Mouse (Mus musculus) layer of hippocampus, adult 9-11 months (tissue): ENCODE data around the gene 1700067P10Rik.
A peak's percentile ranks its signal among the peaks of the same experiment; 100 is the strongest.

Source experiments
- DNase-seq: peaks from one replicate; pipeline ENCODE4 v3.0.0; 2022

The 1700067P10Rik gene

DNA sequence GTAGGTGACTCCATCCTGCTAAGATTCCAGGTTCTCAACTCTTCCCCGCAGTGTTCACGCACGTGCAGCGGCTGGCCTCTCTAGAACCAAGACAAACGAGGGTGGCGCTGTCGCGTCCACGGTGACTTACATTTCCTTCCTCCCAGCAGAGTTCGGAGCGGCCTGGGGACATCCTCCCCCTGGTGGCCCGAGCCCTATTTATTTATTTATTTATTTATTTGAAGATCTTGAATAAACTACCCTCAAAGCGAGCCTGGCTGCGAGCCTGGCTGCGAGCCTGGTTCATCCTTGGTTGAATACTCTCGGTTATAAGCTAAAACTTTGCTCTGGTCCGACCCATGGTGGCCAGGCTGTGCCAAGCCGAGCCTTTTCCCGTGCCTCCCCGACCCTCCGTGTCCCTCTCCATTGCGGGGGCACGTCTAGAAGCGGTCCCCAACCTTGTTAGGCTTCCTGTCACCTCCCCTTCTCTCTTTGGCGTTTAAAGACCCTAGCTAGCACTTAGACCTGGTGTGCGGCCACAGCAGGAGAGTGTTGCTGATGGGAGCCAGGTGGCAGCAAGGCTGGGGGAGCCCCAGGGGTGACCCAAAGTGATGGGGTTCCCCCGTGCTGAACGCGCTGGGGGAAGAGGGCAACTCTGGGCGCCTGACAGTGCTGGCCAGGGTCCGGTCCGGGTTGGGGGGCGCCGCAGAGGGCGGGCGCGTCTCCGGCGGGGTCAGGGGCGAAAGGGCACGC lies 8.1 kb downstream of the 1700067P10Rik start:
- DNase-seq: no peak

DNA sequence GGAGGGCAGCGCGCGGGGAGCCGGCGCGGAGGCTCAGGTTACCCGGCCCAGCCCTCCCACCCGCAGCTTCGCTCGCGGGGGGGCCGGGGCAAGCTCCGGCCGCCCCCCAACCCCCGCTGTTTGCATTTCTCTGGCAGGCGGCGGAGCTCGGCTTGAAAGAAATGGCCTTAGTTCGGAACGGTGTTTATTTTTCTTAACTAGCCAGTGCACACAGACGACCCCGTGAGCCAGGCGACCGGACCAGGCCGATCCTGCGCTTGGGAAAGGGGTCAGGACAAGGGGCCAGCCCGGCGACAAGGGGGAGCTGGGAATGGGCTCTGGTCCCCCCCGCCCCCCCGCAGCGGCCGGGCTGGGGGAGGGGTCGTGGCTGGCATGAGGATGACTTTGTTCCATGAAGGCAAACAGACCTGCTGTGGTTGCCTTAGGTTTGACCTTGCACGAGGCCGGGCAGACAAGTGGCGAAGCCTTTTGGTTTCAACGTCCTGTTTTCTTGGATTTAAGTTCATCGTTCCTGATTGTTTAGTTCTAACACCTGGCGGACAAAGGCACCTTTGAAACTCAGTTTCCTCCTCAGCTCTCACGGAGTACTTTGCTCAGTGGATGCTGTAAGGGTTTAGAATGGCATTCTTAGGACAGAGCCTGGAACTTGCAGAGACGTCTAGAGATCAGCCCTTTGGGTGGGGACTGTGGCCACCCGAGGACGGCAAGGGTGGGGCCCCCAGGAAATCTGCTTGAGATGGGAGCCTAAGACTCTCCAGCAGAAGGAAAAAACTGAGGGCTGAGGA lies 8.8 kb downstream of the 1700067P10Rik start:
- no peak for DNase-seq

- DNase-seq: no peak
These were observed 9.4 kb downstream of the 1700067P10Rik start for GRCm38 (mm10) chr17:48098528-48098890.

- no peak for DNase-seq
These were observed 10.2 kb downstream of the 1700067P10Rik start for GRCm38 (mm10) chr17:48099312-48099711.

- peak; percentile 81 for DNase-seq
These were observed 11.6 kb downstream of the 1700067P10Rik start for GRCm38 (mm10) chr17:48100441-48101417.

DNA sequence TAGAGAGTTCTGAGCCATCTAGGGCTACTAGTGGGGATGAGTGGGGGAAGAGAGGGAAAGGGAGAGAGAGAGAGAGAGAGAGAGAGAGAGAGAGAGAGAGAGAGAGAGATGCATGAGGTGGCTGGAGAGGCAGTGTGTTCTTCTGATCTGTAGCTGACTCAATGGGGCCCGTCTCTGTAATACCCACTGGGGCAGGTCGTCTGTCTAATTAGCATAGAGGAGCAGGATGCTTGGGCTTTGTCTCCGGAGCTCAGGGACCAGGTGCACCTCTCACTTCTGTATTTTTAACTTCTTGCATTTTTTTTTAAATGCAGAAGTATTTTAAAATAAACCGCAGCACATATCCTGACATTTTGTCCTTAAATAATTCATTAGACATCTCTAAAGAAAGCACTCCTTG lies 18.2 kb downstream of the 1700067P10Rik start:
- no peak for DNase-seq

DNA sequence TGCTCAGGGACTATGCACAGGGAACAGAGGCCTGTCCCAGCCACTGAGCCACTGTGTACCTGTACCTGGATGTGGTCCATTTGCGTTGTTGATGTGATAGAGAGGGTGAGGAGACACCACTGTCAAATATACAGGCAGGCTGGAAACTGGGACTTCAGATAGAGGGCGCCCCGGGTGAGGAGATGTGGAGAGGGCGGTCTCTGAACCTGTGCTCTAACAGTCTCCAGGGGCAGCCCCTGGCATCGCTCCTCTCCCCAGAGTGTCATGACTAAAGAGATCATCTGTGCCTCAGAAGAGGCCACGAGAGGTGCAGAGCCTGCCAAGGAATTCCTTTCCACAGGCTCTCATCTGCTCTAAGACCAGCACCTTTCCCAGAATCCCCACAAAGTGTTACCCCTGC lies 18.7 kb downstream of the 1700067P10Rik start:
- DNase-seq: no peak

- DNase-seq: no peak
These were observed 19.4 kb downstream of the 1700067P10Rik start for GRCm38 (mm10) chr17:48108520-48108919.

DNA sequence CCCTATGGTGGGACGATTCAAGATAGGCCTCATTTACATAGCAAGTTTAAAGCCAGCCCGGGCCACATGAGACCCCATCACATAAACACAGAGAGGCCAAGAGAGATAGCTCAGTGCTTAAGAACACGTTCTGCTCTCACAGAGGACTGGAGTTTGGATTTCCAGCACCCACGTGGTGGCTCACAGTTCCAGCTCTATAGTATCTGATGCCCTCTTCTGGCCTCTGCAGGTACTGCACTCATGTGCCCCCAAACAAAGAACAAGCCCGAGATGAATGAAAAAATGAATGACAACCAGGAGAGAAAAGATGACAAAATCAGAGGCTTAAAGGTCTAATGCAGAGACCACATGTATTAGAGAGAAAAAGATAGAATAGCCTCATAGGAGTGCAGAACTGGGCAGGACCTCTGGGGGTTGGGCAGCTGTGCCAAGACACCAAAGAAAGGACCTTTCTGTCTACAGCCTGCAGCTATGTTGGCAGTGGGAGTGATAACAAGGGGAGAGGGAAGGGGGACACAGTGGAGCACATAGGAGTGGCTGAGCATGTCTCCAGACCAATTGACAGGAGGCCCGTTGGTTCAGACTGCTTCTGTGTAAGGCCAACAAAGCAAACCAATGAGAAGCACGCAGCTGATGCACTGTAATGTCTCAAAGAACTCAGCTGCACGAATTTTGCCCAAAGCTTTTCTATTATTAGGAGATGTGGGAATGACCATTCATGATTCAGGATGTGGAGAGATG lies 21.6 kb downstream of the 1700067P10Rik start:
- DNase-seq: no peak

DNA sequence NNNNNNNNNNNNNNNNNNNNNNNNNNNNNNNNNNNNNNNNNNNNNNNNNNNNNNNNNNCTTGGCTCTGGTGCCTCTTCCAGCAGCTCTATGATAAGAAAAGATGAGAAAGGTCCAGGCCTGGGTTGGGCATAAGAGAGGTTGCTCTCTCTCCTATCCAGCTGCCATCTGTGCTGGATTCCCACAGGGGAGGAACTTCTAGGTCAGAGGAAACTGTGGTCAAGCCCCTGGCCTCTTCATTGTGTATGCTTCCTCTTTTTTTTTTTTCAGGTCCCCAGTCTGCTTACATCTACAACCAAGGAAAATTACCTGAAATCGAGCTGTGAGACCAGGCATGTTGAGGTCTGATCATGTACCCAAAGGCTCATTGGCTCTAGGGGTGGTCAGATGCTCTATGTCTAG lies 29.5 kb downstream of the 1700067P10Rik start:
- no peak for DNase-seq

DNA sequence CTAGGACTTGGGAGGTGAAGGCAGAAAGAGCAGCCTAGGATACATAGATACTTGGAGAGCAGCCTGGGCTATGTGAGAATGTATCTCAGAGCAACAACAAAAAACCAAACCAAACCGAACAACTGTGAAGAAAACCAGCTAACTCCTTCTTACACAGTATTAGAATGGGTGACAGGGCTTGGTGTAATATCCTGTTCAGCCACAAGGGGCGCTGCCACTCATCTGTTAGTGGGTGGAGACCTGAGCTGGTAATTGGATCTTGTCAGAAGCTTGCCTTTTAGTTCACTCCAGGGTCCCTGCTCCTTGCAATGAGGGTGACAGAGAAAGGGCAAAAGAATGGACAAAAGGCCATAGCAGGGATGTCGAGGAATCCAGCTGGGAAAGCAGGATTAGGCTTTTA lies 30.5 kb downstream of the 1700067P10Rik start:
- DNase-seq: peak; percentile 41

DNA sequence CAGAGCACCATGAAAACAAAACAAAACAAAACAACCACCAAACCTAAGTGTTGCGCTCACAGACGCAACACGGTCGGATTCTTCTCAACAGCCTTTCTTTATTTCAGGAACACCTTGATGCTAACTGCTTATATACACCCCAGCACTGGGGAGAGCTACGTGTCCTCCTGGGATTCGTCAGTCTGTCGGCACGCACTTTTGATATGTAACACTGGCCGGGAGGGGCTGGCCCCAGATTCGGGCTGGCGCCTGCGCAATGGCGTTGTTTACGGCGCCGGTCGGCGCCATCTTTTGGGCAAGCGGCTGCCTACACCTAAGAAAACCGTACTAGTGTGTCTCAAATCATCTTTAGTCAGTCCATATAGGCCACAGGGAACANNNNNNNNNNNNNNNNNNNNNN lies 31.3 kb downstream of the 1700067P10Rik start:
- DNase-seq: no peak

DNA sequence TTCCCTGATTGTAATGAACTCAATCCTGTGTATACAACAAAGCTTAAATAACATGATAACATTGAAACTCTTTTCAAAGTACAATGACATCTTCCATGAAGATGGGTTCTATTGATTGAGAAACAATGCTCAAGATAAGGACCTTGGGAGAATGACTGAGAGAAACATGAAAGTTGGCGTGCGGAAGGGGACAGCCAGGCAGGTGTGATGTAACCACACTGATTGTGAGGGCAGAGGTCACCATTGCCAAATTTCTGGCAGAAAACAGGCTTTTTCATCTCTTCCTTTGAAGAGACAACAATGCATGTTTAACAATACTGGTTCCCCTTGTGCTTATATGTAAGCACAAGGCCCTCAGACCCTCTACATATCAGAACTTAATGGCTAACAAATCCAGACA lies 43.7 kb downstream of the 1700067P10Rik start:
- DNase-seq: no peak
